ENCODE assay signal across 9 mouse cellular contexts in the genomic region with DNA sequence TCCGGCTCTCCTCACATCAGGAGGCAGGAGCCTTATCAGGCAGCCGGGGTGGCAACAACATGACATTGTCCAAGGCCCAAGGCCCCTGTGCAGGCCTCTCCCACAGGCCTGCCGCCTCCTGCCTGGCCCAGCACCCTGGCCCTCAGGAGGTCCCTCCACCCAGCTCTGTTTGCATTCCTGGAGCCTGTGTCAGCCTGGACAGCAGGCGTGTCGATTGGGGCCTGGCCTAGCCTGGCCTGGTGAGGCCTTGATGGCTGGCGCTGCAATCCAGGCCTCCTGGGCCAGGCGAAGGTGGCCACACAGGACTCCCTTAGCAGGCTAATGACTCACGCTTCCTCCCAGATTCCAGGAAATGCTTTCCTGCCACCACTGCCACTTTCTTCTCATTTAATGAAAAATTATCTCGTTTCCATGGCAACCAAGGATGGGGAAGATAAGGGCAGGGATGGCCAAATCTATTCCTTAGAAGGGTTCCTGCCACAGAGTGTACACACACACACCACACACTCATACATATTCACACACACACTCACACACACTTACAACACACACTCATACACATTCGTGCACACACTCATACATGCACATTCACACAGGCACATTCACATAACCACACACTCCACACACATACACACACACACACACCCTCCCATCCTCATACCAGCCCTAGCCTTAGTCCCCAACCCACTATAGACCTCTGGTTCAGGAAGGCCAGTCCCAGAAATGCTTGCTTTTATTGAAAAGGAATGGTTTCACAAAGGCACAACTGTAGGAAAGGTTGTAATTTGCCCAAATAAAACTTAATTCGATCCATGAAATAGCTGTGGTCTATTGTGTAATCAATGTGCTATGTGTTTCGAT.
A peak's percentile ranks its signal among the peaks of the same experiment; 100 is the strongest.
DNase-seq lines count a peak whose midpoint lies in the region; ATAC-seq and TF ChIP-seq lines count a peak whose summit lies in the region.
"Had no signal": no experiment of that assay in that cellular context is flagged by ENCODE, and none has a peak within 500 bp of the region (broad histone marks: within the 10 kb centered on the region; RNA-seq: fewer than 3 reads in every experiment).

No protein-coding gene starts in this region.

- ATAC-seq in embryonic facial prominence, embryonic 11.5 days (replicated peaks; ENCODE audit: insufficient number of reproducible peaks, low FRiP score, low TSS enrichment, low read depth), result peak; percentile 57
- peak; percentile 90 for ATAC-seq in heart, postnatal 0 days (ENCODE audit: insufficient read depth, low read depth)
- peak; percentile 78 for ATAC-seq in lung, embryonic 15.5 days (ENCODE audit: borderline replicate concordance, extremely low read depth, low FRiP score, low TSS enrichment)
- ATAC-seq in monocyte, adult 5-6 weeks (replicated peaks; ENCODE audit: insufficient number of reproducible peaks, low FRiP score, low TSS enrichment, poor library complexity, severe bottlenecking), result no peak

- no peaks in the 10 kb centered on the region for H3K36me3 ChIP-seq in embryonic facial prominence, embryonic 11.5 days (replicated peaks; ENCODE audit: control insufficient read depth, insufficient read depth, low read depth, low read length)
- no peaks in the 10 kb centered on the region for H3K36me3 ChIP-seq in heart, postnatal 0 days (replicated peaks; ENCODE audit: control insufficient read depth, insufficient read depth, low read length)
- no peaks in the 10 kb centered on the region for H3K36me3 ChIP-seq in lung, embryonic 15.5 days
- H3K36me3 ChIP-seq: G1E had no signal

- 64% methylated on average over 12 of the region's 12 CpGs for WGBS in embryonic facial prominence, embryonic 11.5 days
- 29% methylated on average over 11 of the region's 12 CpGs for WGBS in heart, postnatal 0 days
- WGBS in lung, embryonic 15.5 days, result 32% methylated on average over 12 of the region's 12 CpGs

- TF ChIP-seq EP300 in heart, postnatal 0 days (IDR thresholded peaks at IDR 0.05; ENCODE audit: low read depth), result no peak

- H3K4me3 ChIP-seq in embryonic facial prominence, embryonic 11.5 days (ENCODE audit: low read depth, low read length), result no peak overlapping the region
- H3K4me3 ChIP-seq in heart, postnatal 0 days (ENCODE audit: low read depth, low read length), result no peak overlapping the region
- H3K4me3 ChIP-seq in lung, embryonic 15.5 days, result no peak overlapping the region

- H3K4me1 ChIP-seq in embryonic facial prominence, embryonic 11.5 days (ENCODE audit: control insufficient read depth, insufficient read depth, low read length), result peaks cover 7% of the 10 kb centered on the region
- peaks cover 23% of the 10 kb centered on the region for H3K4me1 ChIP-seq in heart, postnatal 0 days (ENCODE audit: control insufficient read depth, insufficient read depth)
- H3K4me1 ChIP-seq in lung, embryonic 15.5 days, result peaks cover 17% of the 10 kb centered on the region

- peak; percentile 31 to 62 for DNase-seq in kidney, postnatal 4 days
- no peak for DNase-seq in kidney, adult 9 months
- DNase-seq in embryonic facial prominence, embryonic 11.5 days (ENCODE audit: low spot score), result no peak
- peak; percentile 70 for DNase-seq in heart, postnatal 0 days (ENCODE audit: low spot score)
- no peak for DNase-seq in frontal cortex, postnatal 10 days (ENCODE audit: low spot score in 2 of 2)
- DNase-seq in layer of hippocampus, adult 11-12 months (ENCODE audit: low spot score), result no peak

- no peak for TF ChIP-seq CTCF in heart, postnatal 0 days (IDR thresholded peaks at IDR 0.05; ENCODE audit: low read depth)

- no peaks in the 10 kb centered on the region for H3K9me3 ChIP-seq in embryonic facial prominence, embryonic 11.5 days (replicated peaks; ENCODE audit: control insufficient read depth, low read length)
- H3K9me3 ChIP-seq in heart, postnatal 0 days (replicated peaks; ENCODE audit: control insufficient read depth, low read length), result no peaks in the 10 kb centered on the region
- no peaks in the 10 kb centered on the region for H3K9me3 ChIP-seq in lung, embryonic 15.5 days
- H3K9me3 ChIP-seq: G1E had no signal

- H3K27me3 ChIP-seq in embryonic facial prominence, embryonic 11.5 days (ENCODE audit: control insufficient read depth, insufficient read depth, low read length), result no peaks in the 10 kb centered on the region
- H3K27me3 ChIP-seq in heart, postnatal 0 days (ENCODE audit: control insufficient read depth, insufficient read depth, low read length), result no peaks in the 10 kb centered on the region
- no peaks in the 10 kb centered on the region for H3K27me3 ChIP-seq in lung, embryonic 15.5 days

- H3K27ac ChIP-seq in embryonic facial prominence, embryonic 11.5 days (replicated peaks; ENCODE audit: low read depth, low read length), result peak overlapping the region; percentile 38; the same call in 1 of the 2 replicates
- peak overlapping the region; percentile 89 for H3K27ac ChIP-seq in heart, postnatal 0 days (ENCODE audit: low read depth)
- H3K27ac ChIP-seq in lung, embryonic 15.5 days, result peak overlapping the region; percentile 78

- peak overlapping the region; percentile 25; the same call in 1 of the 2 replicates for H3K9ac ChIP-seq in embryonic facial prominence, embryonic 11.5 days (replicated peaks; ENCODE audit: low read length)
- peak overlapping the region; percentile 48; the same call in 1 of the 2 replicates for H3K9ac ChIP-seq in heart, postnatal 0 days (replicated peaks; ENCODE audit: low read depth, low read length)
- no peak overlapping the region for H3K9ac ChIP-seq in lung, embryonic 15.5 days

- no peak overlapping the region for H3K4me2 ChIP-seq in embryonic facial prominence, embryonic 11.5 days (ENCODE audit: low read depth, low read length)
- H3K4me2 ChIP-seq in heart, postnatal 0 days (ENCODE audit: low read depth, low read length), result no peak overlapping the region
- H3K4me2 ChIP-seq in lung, embryonic 15.5 days, result no peak overlapping the region

Comparison
In these comparisons a context has a peak if more than half of its experiments do, and no peak if none do; other contexts are left out.
1. DNase-seq: peak in kidney, postnatal 4 days (2 of 2) and heart, postnatal 0 days (single experiment); none in kidney, adult 9 months (single experiment), embryonic facial prominence, embryonic 11.5 days (single experiment), frontal cortex, postnatal 10 days (0 of 2) and layer of hippocampus, adult 11-12 months (single experiment).
2. H3K27ac ChIP-seq: peak in every context shown above with its lines; median percentile 89 in heart, postnatal 0 days; 78 in lung, embryonic 15.5 days; 38 in embryonic facial prominence, embryonic 11.5 days.